Comparison of ENCODE assay signal across 18 mouse cellular contexts in genomic region chr11:58031176-58031575, GRCm38 (mm10). TPM values are rescaled to one million over a fixed set of nuclear protein-coding genes. Genes with fewer than 3 reads are reported as not detected.
DNase-seq lines count a peak whose midpoint lies in the region; ATAC-seq lines count a peak whose summit lies in the region.
"Had no signal": no experiment of that assay in that cellular context is flagged by ENCODE, and none has a peak within 500 bp of the region (broad histone marks: within the 10 kb centered on the region; RNA-seq: fewer than 3 reads in every experiment).

No protein-coding gene starts in this region.

- peaks cover 45% of the 10 kb centered on the region for H3K4me1 ChIP-seq in stomach, embryonic 16.5 days (ENCODE audit: control insufficient read depth, insufficient read depth, low read length)

- no peak overlapping the region for H3K9ac ChIP-seq in stomach, embryonic 16.5 days (ENCODE audit: low read length)
- H3K9ac ChIP-seq: forebrain, postnatal 0 days; neural tube, embryonic 12.5 days had no signal

- 65% methylated on average over 6 of the region's 6 CpGs for WGBS in stomach, embryonic 16.5 days

- no peaks in the 10 kb centered on the region for H3K36me3 ChIP-seq in stomach, embryonic 16.5 days (ENCODE audit: control insufficient read depth, insufficient read depth, low read length)
- H3K36me3 ChIP-seq: neural tube, embryonic 12.5 days had no signal

- ATAC-seq in stomach, embryonic 16.5 days (ENCODE audit: insufficient read depth, low FRiP score): no peak
- ATAC-seq: activated CD4-positive, CD25-positive, alpha-beta regulatory T cell, adult 4 months; forebrain, postnatal 0 days had no signal

- peak overlapping the region; percentile 46 for H3K27ac ChIP-seq in stomach, embryonic 16.5 days (ENCODE audit: low read length)
- H3K27ac ChIP-seq: hindbrain, embryonic 10.5 days; macrophage; neural tube, embryonic 12.5 days had no signal

- no peak overlapping the region for H3K4me3 ChIP-seq in stomach, embryonic 16.5 days (replicated peaks; ENCODE audit: low read length)
- H3K4me3 ChIP-seq: hindbrain, embryonic 10.5 days; neural tube, embryonic 12.5 days had no signal

- DNase-seq in CD4-positive helper T cell, adult 2 months (ENCODE audit: low read depth, low spot score): peak; percentile 27
- peak; percentile 52 for DNase-seq in CD4-positive, CD25-positive, alpha-beta regulatory T cell, adult 2 months (ENCODE audit: low read depth, low spot score)
- peak; percentile 52 for DNase-seq in induced T-regulatory cell, adult 2 months (ENCODE audit: low read depth)
- no peak for DNase-seq in right cerebral cortex, postnatal 4 days
- DNase-seq in left cerebral cortex, adult 9 months (ENCODE audit: low spot score in 2 of 2): no peak
- DNase-seq in neural tube, embryonic 10.5 days (ENCODE audit: extremely low spot score, low spot score): no peak
- DNase-seq: adrenal gland, postnatal 25 days; cerebellum, adult 18-20 months; forebrain, postnatal 0 days; heart, adult 18-20 months; layer of hippocampus, postnatal 36 days; lung, adult 2 months; right cerebral cortex, postnatal 25 days had no signal

- H3K9me3 ChIP-seq in stomach, embryonic 16.5 days (replicated peaks; ENCODE audit: control insufficient read depth, low read length): no peaks in the 10 kb centered on the region
- H3K9me3 ChIP-seq: hindbrain, embryonic 10.5 days; neural tube, embryonic 12.5 days had no signal

- no peak overlapping the region for H3K4me2 ChIP-seq in stomach, embryonic 16.5 days (ENCODE audit: low read depth, low read length)
- H3K4me2 ChIP-seq: neural tube, embryonic 12.5 days had no signal

- no peaks in the 10 kb centered on the region for H3K27me3 ChIP-seq in stomach, embryonic 16.5 days (ENCODE audit: control insufficient read depth, insufficient read depth, low read length)
- H3K27me3 ChIP-seq: neural tube, embryonic 12.5 days had no signal

RNA-seq across cellular contexts. Expression of gene Larp1, which starts 22.3 kb away (rescaled TPM):
- 21.8 and 22.9 TPM in 2 replicates for polyA plus RNA-seq in stomach, embryonic 16.5 days (2015; fragmentation: Nextera tagmentation; extraction: Ambion mirVana)

Comparison
In these comparisons a context has a peak if more than half of its experiments do, and no peak if none do; other contexts are left out.
1. DNase-seq: peak in CD4-positive helper T cell, adult 2 months (single experiment), CD4-positive, CD25-positive, alpha-beta regulatory T cell, adult 2 months (single experiment) and induced T-regulatory cell, adult 2 months (single experiment); none in right cerebral cortex, postnatal 4 days (single experiment), left cerebral cortex, adult 9 months (0 of 2) and neural tube, embryonic 10.5 days (single experiment).